Mouse (Mus musculus): Measurements from ENCODE around the gene Rnf114.

- TF ChIP-seq CTCF (IDR thresholded peaks at IDR 0.05; ENCODE audit: low read depth, low read length) (no peak), POLR2A (IDR thresholded peaks at IDR 0.05; ENCODE audit: extremely low read depth, insufficient read depth, low read length) (no peak)
Measured at GRCm38 (mm10) chr2:167474218-167474617, 18.2 kb upstream of the Rnf114 start.
